In the genomic region with DNA sequence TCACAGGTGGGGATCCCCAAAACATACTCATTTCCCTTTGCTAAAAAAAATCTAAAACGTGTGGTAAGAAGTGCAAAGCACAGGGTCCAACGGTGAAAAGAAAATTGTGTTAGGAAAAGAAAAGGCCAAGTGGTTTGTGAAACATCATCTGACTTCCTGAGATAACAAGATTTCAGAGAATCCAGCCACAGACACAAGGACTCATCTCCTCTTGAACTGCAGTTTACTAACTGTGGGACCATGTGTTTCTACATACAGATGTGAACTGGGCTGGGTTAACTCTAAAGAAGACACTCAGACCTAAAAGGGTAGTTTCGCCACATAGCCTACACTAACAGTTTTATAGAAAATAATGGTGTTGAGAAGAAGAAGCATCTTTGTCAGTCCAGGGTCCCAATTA, we compare ENCODE assay signal across 22 mouse cellular contexts.
DNase-seq lines count a peak whose midpoint lies in the region; ATAC-seq lines count a peak whose summit lies in the region.
"Had no signal": no experiment of that assay in that cellular context is flagged by ENCODE, and none has a peak within 500 bp of the region (broad histone marks: within the 10 kb centered on the region; RNA-seq: fewer than 3 reads in every experiment).

No protein-coding gene starts in this region.

- H3K27me3 ChIP-seq in liver, embryonic 12.5 days (replicated peaks) = no peaks in the 10 kb centered on the region
- H3K27me3 ChIP-seq: embryonic facial prominence, embryonic 12.5 days; forebrain, embryonic 15.5 days; heart, embryonic 15.5 days had no signal

- no peak overlapping the region for H3K4me3 ChIP-seq in liver, embryonic 12.5 days
- H3K4me3 ChIP-seq: embryonic facial prominence, embryonic 12.5 days; forebrain, embryonic 15.5 days; heart, adult 2 months; heart, embryonic 15.5 days had no signal

- no peak overlapping the region for H3K27ac ChIP-seq in liver, embryonic 12.5 days
- H3K27ac ChIP-seq: embryonic facial prominence, embryonic 12.5 days; forebrain, embryonic 15.5 days; heart, adult 2 months; heart, embryonic 15.5 days; hindbrain, embryonic 14.5 days had no signal

- no peak overlapping the region for H3K4me2 ChIP-seq in liver, embryonic 12.5 days
- H3K4me2 ChIP-seq: embryonic facial prominence, embryonic 12.5 days; forebrain, embryonic 15.5 days; heart, embryonic 11.5 days; heart, embryonic 15.5 days; hindbrain, embryonic 14.5 days had no signal

- H3K4me1 ChIP-seq in liver, embryonic 12.5 days = peaks cover 9% of the 10 kb centered on the region; the same call in 1 of the 2 replicates
- H3K4me1 ChIP-seq: embryonic facial prominence, embryonic 12.5 days; forebrain, embryonic 15.5 days; heart, embryonic 15.5 days had no signal

- no peak for DNase-seq in liver
- DNase-seq in c-Kit-positive CD71-positive TER-119-negative erythroid progenitor cells, embryonic 14.5 days (ENCODE audit: low read depth) = peak; percentile 15
- peak; percentile 16 for DNase-seq in induced T-regulatory cell, adult 2 months (ENCODE audit: low read depth)
- DNase-seq in cerebellum, adult 9-10 months = no peak
- no peak for DNase-seq in spleen, postnatal 36 days (ENCODE audit: low spot score in 2 of 2)
- DNase-seq: adrenal gland, adult 2 months; adrenal gland, postnatal 25 days; cerebellum, adult 11 months; cerebellum, adult 8-10 months; cerebellum, postnatal 36 days; embryo, embryonic 11 days; heart, adult 2 months; heart, postnatal 14 days; kidney, adult 8-10 months had no signal

- WGBS in liver, embryonic 12.5 days (ENCODE audit: insufficient replicate concordance) = 27% methylated on average over 3 of the region's 3 CpGs

- ATAC-seq in liver, embryonic 12.5 days = peak; percentile 47; the same call in 1 of the 2 replicates
- ATAC-seq in megakaryocyte, adult 5-6 weeks (ENCODE audit: poor library complexity, severe bottlenecking) = no peak
- ATAC-seq: forebrain, embryonic 15.5 days; intestine, postnatal 0 days had no signal

- H3K9ac ChIP-seq in liver, embryonic 12.5 days = no peak overlapping the region
- H3K9ac ChIP-seq: embryonic facial prominence, embryonic 12.5 days; forebrain, embryonic 15.5 days; heart, embryonic 15.5 days; hindbrain, embryonic 14.5 days had no signal

- peaks cover 13% of the 10 kb centered on the region for H3K36me3 ChIP-seq in liver, embryonic 12.5 days

- no peaks in the 10 kb centered on the region for H3K9me3 ChIP-seq in liver, embryonic 12.5 days (replicated peaks)
- H3K9me3 ChIP-seq: embryonic facial prominence, embryonic 12.5 days; forebrain, embryonic 15.5 days; heart, embryonic 15.5 days had no signal

Comparison
In these comparisons a context has a peak if more than half of its experiments do, and no peak if none do; other contexts are left out.
1. DNase-seq: peak in c-Kit-positive CD71-positive TER-119-negative erythroid progenitor cells, embryonic 14.5 days (single experiment) and induced T-regulatory cell, adult 2 months (single experiment); none in liver (single experiment), cerebellum, adult 9-10 months (single experiment) and spleen, postnatal 36 days (0 of 2).